Mouse (Mus musculus) left cerebral cortex, postnatal 4 days (tissue): ENCODE measurements around the gene Hddc3. TPM values are rescaled to one million over a fixed set of nuclear protein-coding genes. Genes with fewer than 3 reads are reported as not detected.
"Not testable (repeated sequence)": the region's sequence is repeated elsewhere in the genome, so short reads cannot be mapped to it uniquely, and the experiment has no call there.

Experiments
- DNase-seq: peaks from one replicate; pipeline ENCODE4 v3.0.0-alpha.2; 2022
- intact Hi-C: fragments of 180-260 bp; cut with DNase I; formaldehyde crosslinking; loops from one replicate; pipeline ENCODE4 v1.15.1; 2025
- total RNA-seq, 2 experiments: library from RNA; stranded (reverse); gene quantifications; 2 replicates each; pipeline ENCODE4 v1.2.3; 2021

Hddc3 gene
- total RNA-seq = 10 to 100 TPM; 49.2 to 50.8 TPM

- intact Hi-C loops = no loop called here
- DNase-seq = peak; percentile 98
Measured at GRCm38 (mm10) chr7:80342858-80343257, at the start of gene Hddc3. Gene Hddc3, plus strand, starts transcription at chr7:80343104.

- intact Hi-C loops = no loop called here
- DNase-seq = peak; percentile 98
Measured at GRCm38 (mm10) chr7:80294062-80294763, 48.7 kb upstream of the Hddc3 start, which contains the start of gene Prc1. Gene Prc1, plus strand, starts transcription at chr7:80294450.

- DNase-seq = no peak
- intact Hi-C loops = no loop called here
Measured at GRCm38 (mm10) chr7:80294764-80295648, 47.9 kb upstream of the Hddc3 start.

GRCm38 (mm10) chr7:80296462-80296861 is 46.4 kb upstream of the Hddc3 start:
- no peak for DNase-seq
- intact Hi-C loops = no loop called here

DNA sequence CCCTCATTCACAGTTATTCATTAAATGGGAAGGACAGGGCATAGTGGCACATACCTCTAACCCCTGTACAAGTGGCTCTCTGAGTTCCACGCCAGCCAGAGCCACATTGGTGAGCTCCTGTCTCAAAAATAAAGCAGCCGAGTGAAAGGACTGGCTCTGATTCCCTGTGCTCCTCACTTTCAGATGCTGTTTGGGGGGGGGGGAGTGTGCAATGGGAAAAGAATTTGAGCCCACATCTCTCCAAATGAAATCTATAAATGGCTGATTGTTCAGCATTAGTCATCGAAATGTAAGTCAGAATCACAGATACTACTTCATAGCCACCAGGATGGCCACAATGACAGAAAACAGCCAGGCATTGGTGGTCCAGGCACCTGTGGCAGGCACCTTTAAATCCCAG is 45.9 kb upstream of the Hddc3 start:
- intact Hi-C loops = no loop called here
- no peak for DNase-seq

GRCm38 (mm10) chr7:80298754-80299153 is 44.1 kb upstream of the Hddc3 start:
- intact Hi-C loops = no loop called here
- no peak for DNase-seq

DNA sequence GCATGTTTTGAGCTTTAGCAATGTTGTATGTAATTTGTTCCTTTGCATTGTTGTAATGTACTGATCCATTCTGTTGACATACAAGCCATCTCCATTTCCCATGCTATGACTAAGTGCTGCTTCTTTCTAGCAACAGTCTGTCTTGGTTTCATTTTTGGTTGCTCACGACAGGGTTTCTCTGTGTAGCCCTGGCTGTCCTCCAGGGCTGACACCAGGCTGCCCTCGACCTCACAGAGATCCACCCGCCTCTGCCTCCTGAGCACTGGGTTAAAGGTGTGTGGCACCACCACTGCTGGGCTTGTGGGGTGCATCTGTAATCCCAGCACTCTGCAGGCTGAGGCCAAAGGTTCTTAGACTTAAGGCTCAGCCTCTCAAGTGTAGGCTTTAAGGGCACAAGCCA is 43.3 kb upstream of the Hddc3 start:
- DNase-seq = no peak
- intact Hi-C loops = no loop called here

GRCm38 (mm10) chr7:80301522-80301921 is 41.4 kb upstream of the Hddc3 start:
- no peak for DNase-seq
- intact Hi-C loops = no loop called here

GRCm38 (mm10) chr7:80307766-80308165 is 35.1 kb upstream of the Hddc3 start:
- intact Hi-C loops = no loop called here
- DNase-seq = no peak

- intact Hi-C loops = no loop called here
- no peak for DNase-seq
Measured at GRCm38 (mm10) chr7:80310771-80311170, 32.1 kb upstream of the Hddc3 start.

- intact Hi-C loops = no loop called here
Measured at GRCm38 (mm10) chr7:80315733-80316132, 27.2 kb upstream of the Hddc3 start.

GRCm38 (mm10) chr7:80317439-80318115 is 25.3 kb upstream of the Hddc3 start:
- intact Hi-C loops = no loop called here
- DNase-seq = no peak

More at GRCm38 (mm10) chr7:80315733-80316132, 27.2 kb upstream of the Hddc3 start:
- DNase-seq = no peak

GRCm38 (mm10) chr7:80318670-80319069 is 24.2 kb upstream of the Hddc3 start:
- intact Hi-C loops = no loop called here
- DNase-seq = no peak

DNA sequence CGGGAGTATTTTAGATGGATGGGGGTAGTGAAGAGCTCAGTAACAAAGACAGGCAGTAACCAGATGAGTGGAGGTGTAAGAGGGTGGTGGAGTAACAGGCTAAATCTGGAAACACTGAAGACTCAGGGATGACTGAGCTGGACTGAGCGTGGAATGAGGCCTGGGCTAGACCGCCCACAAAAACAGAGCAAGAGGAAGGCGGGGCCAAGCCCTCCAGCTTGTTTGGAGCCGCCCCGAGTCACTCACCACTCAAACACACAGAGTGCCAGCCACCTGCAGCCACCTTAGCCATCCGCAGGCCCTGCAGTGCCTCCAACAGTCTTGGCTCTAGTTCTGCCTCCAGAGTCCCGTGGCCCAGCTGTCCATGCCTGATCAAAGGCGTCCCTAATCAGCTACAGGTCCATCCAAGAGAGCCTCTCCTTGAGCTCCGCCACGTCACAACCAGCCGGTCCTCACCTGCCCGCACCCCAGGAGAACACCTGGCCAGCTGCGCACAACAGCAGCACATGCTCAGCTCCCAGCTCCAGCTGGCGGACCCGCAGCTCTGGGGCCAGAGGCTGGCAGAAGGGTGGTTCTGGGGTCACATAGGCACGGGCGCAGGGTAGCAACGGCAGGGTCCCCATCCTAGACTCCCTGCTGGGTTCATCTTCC is 22.9 kb upstream of the Hddc3 start:
- intact Hi-C loops = no loop called here
- no peak for DNase-seq

- intact Hi-C loops = no loop called here
- DNase-seq = no peak
Measured at GRCm38 (mm10) chr7:80323336-80323735, 19.6 kb upstream of the Hddc3 start.

- intact Hi-C loops = no loop called here
- peak; percentile 96 for DNase-seq
Measured at GRCm38 (mm10) chr7:80324043-80324815, 18.7 kb upstream of the Hddc3 start, which contains the start of gene Rccd1. Gene Rccd1, minus strand, starts transcription at chr7:80324454.

GRCm38 (mm10) chr7:80324816-80325119 is 18.1 kb upstream of the Hddc3 start:
- intact Hi-C loops, DNase-seq: not testable (repeated sequence)

DNA sequence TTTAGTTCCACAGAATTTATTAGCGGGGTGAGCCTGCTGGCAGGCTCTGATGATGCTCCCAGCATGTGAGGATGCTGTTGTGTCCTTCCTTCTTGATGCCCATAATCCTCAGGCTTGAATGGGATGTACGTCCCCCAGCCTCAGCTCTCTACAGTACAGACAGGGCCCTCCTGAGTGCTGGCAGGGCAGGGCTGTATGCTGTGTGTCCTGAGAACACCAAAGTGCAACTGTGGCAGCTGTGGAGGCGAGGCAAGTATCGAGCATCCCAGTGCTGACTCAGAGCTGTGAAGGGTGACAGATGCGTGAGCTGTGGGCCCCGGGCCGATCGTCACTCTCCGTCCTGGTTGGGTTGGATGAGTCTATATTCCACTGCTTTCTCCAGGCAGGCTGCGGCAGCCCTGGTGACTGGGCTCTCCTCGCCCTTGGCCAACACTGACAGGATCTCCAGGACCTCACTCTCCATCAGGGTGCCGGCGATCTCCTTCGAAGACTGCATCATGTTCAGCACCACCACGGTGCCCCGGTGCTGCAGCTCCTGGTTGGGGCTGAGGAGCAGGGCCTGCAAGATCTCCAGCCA is 17.5 kb upstream of the Hddc3 start:
- no peak for DNase-seq
- intact Hi-C loops = no loop called here

DNA sequence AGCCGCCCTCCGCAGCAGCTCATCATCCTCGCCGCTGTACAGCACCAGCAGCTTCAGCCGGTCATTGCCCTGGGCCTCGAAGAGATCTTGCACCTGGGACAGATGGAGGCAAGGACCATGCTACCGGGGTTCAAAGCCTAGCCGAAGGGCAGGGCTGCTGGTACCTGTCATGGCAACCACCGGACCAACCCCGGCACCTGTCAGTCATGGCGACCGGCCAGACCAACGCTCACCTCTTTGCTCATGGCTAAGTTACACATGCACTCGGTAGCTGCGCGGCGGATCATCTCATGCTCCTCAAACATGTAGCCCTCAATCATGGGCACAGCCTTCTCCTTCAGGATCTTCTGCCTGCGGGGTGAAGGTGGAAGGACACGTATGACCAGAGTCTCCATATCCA is 16.8 kb upstream of the Hddc3 start:
- no peak for DNase-seq
- intact Hi-C loops = no loop called here

- intact Hi-C loops = no loop called here
Measured at GRCm38 (mm10) chr7:80330278-80330677, 12.6 kb upstream of the Hddc3 start.

More at GRCm38 (mm10) chr7:80330278-80330677, 12.6 kb upstream of the Hddc3 start:
- DNase-seq = no peak
